Mouse (Mus musculus): Measurements from ENCODE around the gene Abcb8. TPM values are rescaled to one million over a fixed set of nuclear protein-coding genes. Genes with fewer than 3 reads are reported as not detected.

Abcb8 gene
- total and polyA plus RNA-seq, 2 experiments from 2014 or later = 73.2 to 141 TPM

GRCm38 (mm10) chr5:24444746-24445427 lies 51.4 kb downstream of the Abcb8 start, which contains the start of gene Fastk:
Gene Fastk, minus strand, starts transcription at chr5:24445287.
- peak within 1 kb of the TSS; percentile 73 for H3K4me2 ChIP-seq (ENCODE audit: low read depth, low read length)
- WGBS = under 1% methylated on average over 56 of the region's 60 CpGs
- peak; percentile 93 for DNase-seq (ENCODE audit: low spot score)
- peaks cover 28% of the 10 kb centered on the region for H3K36me3 ChIP-seq (replicated peaks; ENCODE audit: control insufficient read depth, insufficient read depth, low read length)
- no peaks in the 10 kb centered on the region for H3K9me3 ChIP-seq (replicated peaks; ENCODE audit: control insufficient read depth, low read length)
- peak within 1 kb of the TSS; percentile 86 for H3K4me3 ChIP-seq (ENCODE audit: low read depth, low read length)
- peak within 1 kb of the TSS; percentile 95 for H3K9ac ChIP-seq (replicated peaks; ENCODE audit: low read depth, low read length)
- H3K4me1 ChIP-seq (ENCODE audit: control insufficient read depth, insufficient read depth) = peaks cover 14% of the 10 kb centered on the region
- peak within 1 kb of the TSS; percentile 99 for H3K27ac ChIP-seq (ENCODE audit: low read depth)
- no peaks in the 10 kb centered on the region for H3K27me3 ChIP-seq (ENCODE audit: control insufficient read depth, insufficient read depth, low read length)
- ATAC-seq (ENCODE audit: insufficient read depth, low read depth) = peak; percentile 87
- TF ChIP-seq EP300 (IDR thresholded peaks at IDR 0.05; ENCODE audit: low read depth) (0 out of 2 replicates have a peak, but pooled peaks have one; percentile 42), CTCF (IDR thresholded peaks at IDR 0.05; ENCODE audit: low read depth) (no peak)

- peaks cover 14% of the 10 kb centered on the region for H3K4me1 ChIP-seq (ENCODE audit: control insufficient read depth, insufficient read depth)
- peaks cover 21% of the 10 kb centered on the region for H3K36me3 ChIP-seq (replicated peaks; ENCODE audit: control insufficient read depth, insufficient read depth, low read length)
- peak overlapping the region; percentile 86 for H3K4me3 ChIP-seq (ENCODE audit: low read depth, low read length)
- no peaks in the 10 kb centered on the region for H3K9me3 ChIP-seq (replicated peaks; ENCODE audit: control insufficient read depth, low read length)
- H3K4me2 ChIP-seq (ENCODE audit: low read depth, low read length) = peak overlapping the region; percentile 73
- TF ChIP-seq EP300 (IDR thresholded peaks at IDR 0.05; ENCODE audit: low read depth) = no peak
- TF ChIP-seq CTCF (IDR thresholded peaks at IDR 0.05; ENCODE audit: low read depth) = no peak
- ATAC-seq (ENCODE audit: insufficient read depth, low read depth) (no peak), DNase-seq (ENCODE audit: low spot score) (no peak)
- H3K27me3 ChIP-seq (ENCODE audit: control insufficient read depth, insufficient read depth, low read length) = no peaks in the 10 kb centered on the region
- 49% methylated on average over 20 of the region's 20 CpGs for WGBS
- peak overlapping the region; percentile 99 for H3K27ac ChIP-seq (ENCODE audit: low read depth)
- H3K9ac ChIP-seq (replicated peaks; ENCODE audit: low read depth, low read length) = peak overlapping the region; percentile 95
These were observed 52.1 kb downstream of the Abcb8 start for GRCm38 (mm10) chr5:24445428-24446080.

GRCm38 (mm10) chr5:24446630-24447029 lies 53.2 kb downstream of the Abcb8 start:
- Histone ChIP-seq H3K9me3 (replicated peaks; ENCODE audit: control insufficient read depth, low read length) (no peaks in the 10 kb centered on the region), H3K36me3 (replicated peaks; ENCODE audit: control insufficient read depth, insufficient read depth, low read length) (peaks cover 10% of the 10 kb centered on the region), H3K27me3 (ENCODE audit: control insufficient read depth, insufficient read depth, low read length) (no peaks in the 10 kb centered on the region), H3K4me1 (ENCODE audit: control insufficient read depth, insufficient read depth) (peaks cover 18% of the 10 kb centered on the region), H3K4me2 (ENCODE audit: low read depth, low read length) (no peak overlapping the region), H3K4me3 (ENCODE audit: low read depth, low read length) (no peak overlapping the region), H3K9ac (replicated peaks; ENCODE audit: low read depth, low read length) (no peak overlapping the region), H3K27ac (ENCODE audit: low read depth) (no peak overlapping the region)
- DNase-seq (ENCODE audit: low spot score) = no peak
- no peak for ATAC-seq (ENCODE audit: insufficient read depth, low read depth)
- TF ChIP-seq CTCF (IDR thresholded peaks at IDR 0.05; ENCODE audit: low read depth) (no peak), EP300 (IDR thresholded peaks at IDR 0.05; ENCODE audit: low read depth) (no peak)
- 89% methylated on average over 7 of the region's 7 CpGs for WGBS

GRCm38 (mm10) chr5:24447624-24448298 lies 54.3 kb downstream of the Abcb8 start, which contains the start of gene Tmub1:
Gene Tmub1, minus strand, starts transcription at chr5:24447854.
- H3K4me2 ChIP-seq (ENCODE audit: low read depth, low read length) = peak within 1 kb of the TSS; percentile 73
- H3K36me3 ChIP-seq (replicated peaks; ENCODE audit: control insufficient read depth, insufficient read depth, low read length) = no peaks in the 10 kb centered on the region
- peak within 1 kb of the TSS; percentile 31; the same call in 1 of the 2 replicates for H3K27ac ChIP-seq (ENCODE audit: low read depth)
- peak within 1 kb of the TSS; percentile 58 for H3K4me3 ChIP-seq (ENCODE audit: low read depth, low read length)
- peaks cover 20% of the 10 kb centered on the region for H3K4me1 ChIP-seq (ENCODE audit: control insufficient read depth, insufficient read depth)
- ATAC-seq (ENCODE audit: insufficient read depth, low read depth) = peak; percentile 38
- TF ChIP-seq CTCF (IDR thresholded peaks at IDR 0.05; ENCODE audit: low read depth) = no peak
- TF ChIP-seq EP300 (IDR thresholded peaks at IDR 0.05; ENCODE audit: low read depth) = no peak
- H3K27me3 ChIP-seq (ENCODE audit: control insufficient read depth, insufficient read depth, low read length) = no peaks in the 10 kb centered on the region
- H3K9me3 ChIP-seq (replicated peaks; ENCODE audit: control insufficient read depth, low read length) = no peaks in the 10 kb centered on the region
- 2% methylated on average over 33 of the region's 34 CpGs for WGBS
- H3K9ac ChIP-seq (replicated peaks; ENCODE audit: low read depth, low read length) = peak within 1 kb of the TSS; percentile 17; the same call in 1 of the 2 replicates
- peak; percentile 64 for DNase-seq (ENCODE audit: low spot score)

GRCm38 (mm10) chr5:24451264-24452029 lies 58.0 kb downstream of the Abcb8 start:
- DNase-seq (ENCODE audit: low spot score) (peak; percentile 87), ATAC-seq (ENCODE audit: insufficient read depth, low read depth) (peak; percentile 79)
- no peaks in the 10 kb centered on the region for H3K27me3 ChIP-seq (ENCODE audit: control insufficient read depth, insufficient read depth, low read length)
- no peaks in the 10 kb centered on the region for H3K9me3 ChIP-seq (replicated peaks; ENCODE audit: control insufficient read depth, low read length)
- peak overlapping the region; percentile 81 for H3K4me3 ChIP-seq (ENCODE audit: low read depth, low read length)
- H3K9ac ChIP-seq (replicated peaks; ENCODE audit: low read depth, low read length) = peak overlapping the region; percentile 81
- TF ChIP-seq EP300 (IDR thresholded peaks at IDR 0.05; ENCODE audit: low read depth) (no peak), CTCF (IDR thresholded peaks at IDR 0.05; ENCODE audit: low read depth) (no peak)
- WGBS = 2% methylated on average over 32 of the region's 66 CpGs
- no peaks in the 10 kb centered on the region for H3K36me3 ChIP-seq (replicated peaks; ENCODE audit: control insufficient read depth, insufficient read depth, low read length)
- peaks cover 18% of the 10 kb centered on the region for H3K4me1 ChIP-seq (ENCODE audit: control insufficient read depth, insufficient read depth)
- H3K27ac ChIP-seq (ENCODE audit: low read depth) = peak overlapping the region; percentile 89
- peak overlapping the region; percentile 99 for H3K4me2 ChIP-seq (ENCODE audit: low read depth, low read length)
